Comparison of ENCODE assay signal across 14 mouse cellular contexts in genomic region chrX:158615096-158615495, GRCm38 (mm10).
"Had no signal": no experiment of that assay in that cellular context is flagged by ENCODE, and none has a peak within 500 bp of the region (broad histone marks: within the 10 kb centered on the region; RNA-seq: fewer than 3 reads in every experiment).

No protein-coding gene starts in this region.

- DNase-seq: lung, adult 18-20 months; lung, embryonic 14.5 days; lung, postnatal 10 days; lung, postnatal 4 days; midbrain, embryonic 14.5 days; right cerebral cortex, postnatal 14 days; thymus, adult 2 months; thymus, postnatal 25 days; thymus, postnatal 4 days had no signal

- H3K9ac ChIP-seq: lung, embryonic 14.5 days; midbrain, embryonic 12.5 days; neural tube, embryonic 12.5 days; stomach, embryonic 15.5 days had no signal

- H3K36me3 ChIP-seq: midbrain, embryonic 10.5 days; midbrain, embryonic 12.5 days; neural tube, embryonic 12.5 days; stomach, embryonic 15.5 days had no signal

- H3K27ac ChIP-seq: midbrain, embryonic 10.5 days; midbrain, embryonic 12.5 days; neural tube, embryonic 12.5 days; stomach, embryonic 15.5 days; stomach, postnatal 0 days had no signal

- H3K4me1 ChIP-seq: midbrain, embryonic 10.5 days; midbrain, embryonic 12.5 days; neural tube, embryonic 12.5 days; stomach, embryonic 15.5 days had no signal

- H3K4me2 ChIP-seq: lung, embryonic 14.5 days; midbrain, embryonic 12.5 days; neural tube, embryonic 12.5 days; stomach, embryonic 15.5 days had no signal

- H3K27me3 ChIP-seq: neural tube, embryonic 12.5 days; stomach, embryonic 15.5 days had no signal

- H3K4me3 ChIP-seq: midbrain, embryonic 10.5 days; midbrain, embryonic 12.5 days; neural tube, embryonic 12.5 days; stomach, embryonic 15.5 days had no signal

- H3K9me3 ChIP-seq: midbrain, embryonic 10.5 days; midbrain, embryonic 12.5 days; neural tube, embryonic 12.5 days; stomach, embryonic 15.5 days had no signal
